Mouse (Mus musculus) embryonic fibroblast, embryonic 13.5 days (primary cell): ENCODE measurements at regions not wholly inside any gene's neighbourhood (a gene's known extent, or its start where the extent isn't known, plus 50 kb on each side); places are given as distances from the start of the nearest gene placed in this dataset.

Source experiments
- CTCF ChIP-seq: IDR thresholded peaks from 2 replicates; pipeline ENCODE4 v1.5.1; 2011; ENCODE audit warnings: mild to moderate bottlenecking, control low read depth, low read length, moderate library complexity, borderline replicate concordance; ENCODE audit not compliant: insufficient read depth
- POLR2A ChIP-seq: IDR thresholded peaks from 2 replicates; pipeline ENCODE4 v1.6.1; 2011; ENCODE audit warnings: low read depth, mild to moderate bottlenecking, control low read depth, low read length, moderate library complexity

GRCm38 (mm10) chr15:93131056-93131455, 143.9 kb downstream of the Gxylt1 start:
- TF ChIP-seq POLR2A (no peak), CTCF (no peak)
